Mouse (Mus musculus) left cerebral cortex, adult 9 months (tissue): ENCODE measurements at regions not wholly inside any gene's neighbourhood (a gene's known extent, or its start where the extent isn't known, plus 50 kb on each side); places are given as distances from the start of the nearest gene placed in this dataset.
A peak's percentile ranks its signal among the peaks of the same experiment; 100 is the strongest.

Experiments
- DNase-seq, 2 experiments: peaks; one replicate each; pipeline ENCODE4 v3.0.0; 2022; ENCODE audit warnings: low spot score in 2 of 2

- DNase-seq: no peak
Observed at GRCm38 (mm10) chr12:92645006-92645624, 796.2 kb upstream of the Sel1l start.

GRCm38 (mm10) chr12:92619120-92619519 is 770.2 kb upstream of the Sel1l start:
- DNase-seq: no peak

- DNase-seq: no peak
Observed at GRCm38 (mm10) chr12:92618519-92618918, 769.6 kb upstream of the Sel1l start.

GRCm38 (mm10) chr12:92601673-92602072 is 752.7 kb upstream of the Sel1l start:
- DNase-seq: no peak

GRCm38 (mm10) chr12:92589725-92590124 is 740.8 kb upstream of the Sel1l start:
- peak in 1 of 2 experiments; percentile 9 for DNase-seq

- no peak for DNase-seq
Observed at GRCm38 (mm10) chr12:92589305-92589704, 740.3 kb upstream of the Sel1l start.

- DNase-seq: no peak
Observed at GRCm38 (mm10) chr12:92578596-92578995, 729.6 kb upstream of the Sel1l start.
